Mouse (Mus musculus) lung, adult 10 weeks (tissue): ENCODE results near the gene Olfr1361. TPM values are rescaled to one million over a fixed set of nuclear protein-coding genes. Genes with fewer than 3 reads are reported as not detected.

Experiments used
- polyA plus RNA-seq: library from polyadenylated mRNA; stranded (reverse); fragments of 350-450 nt; fragmentation: Illumina TruSeq; extraction: RNeasy Lipid Tissue Mini Kit (QIAGEN cat#74804); gene quantifications from one replicate; pipeline ENCODE4 v1.2.3, GENCODE M21; 2014; ENCODE audit warnings: low read depth, low replicate concordance; ENCODE audit not compliant: insufficient read depth

The Olfr1361 gene
- polyA plus RNA-seq, result not detected

GRCm38 (mm10) chr13:21663286-21663685 lies at the start of gene Olfr1361:
Gene Olfr1361, minus strand, starts transcription at chr13:21663386.

GRCm38 (mm10) chr13:21697811-21698210 lies 34.6 kb upstream of the Olfr1361 start, which contains the start of gene Olfr1359:
Gene Olfr1359, plus strand, starts transcription at chr13:21698111.

GRCm38 (mm10) chr13:21677305-21677704 lies 14.1 kb upstream of the Olfr1361 start, which contains the start of gene Olfr1360:
Gene Olfr1360, minus strand, starts transcription at chr13:21677405.

GRCm38 (mm10) chr13:21642418-21642817 lies 20.8 kb downstream of the Olfr1361 start, which contains the start of gene Olfr11:
Gene Olfr11, minus strand, starts transcription at chr13:21642518.

GRCm38 (mm10) chr13:21613922-21614321 lies 49.3 kb downstream of the Olfr1361 start, which contains the start of gene Olfr1362:
Gene Olfr1362, minus strand, starts transcription at chr13:21614022.

Other genes starting within 250 kb of the Olfr1361 start
- 1.1 TPM for gene Pgbd1, start 222.3 kb downstream of the Olfr1361 start, polyA plus RNA-seq
- gene Zscan26, start 209.7 kb downstream of the Olfr1361 start, polyA plus RNA-seq, result 19.4 TPM
- gene Nkapl, start 194.9 kb downstream of the Olfr1361 start, polyA plus RNA-seq, result 0.95 TPM
- gene Zkscan4, start 184.5 kb downstream of the Olfr1361 start, polyA plus RNA-seq, result 2.1 TPM
- not detected for gene Gm10065, start 183.9 kb downstream of the Olfr1361 start, polyA plus RNA-seq
- gene AK157302, start 168.2 kb downstream of the Olfr1361 start, polyA plus RNA-seq, result 0.23 TPM
- 1.6 TPM for gene Gm11273, start 162.0 kb downstream of the Olfr1361 start, polyA plus RNA-seq
- 1.7 TPM for gene Zkscan8, start 132.3 kb downstream of the Olfr1361 start, polyA plus RNA-seq
- gene Olfr1366, start 120.6 kb downstream of the Olfr1361 start, polyA plus RNA-seq, result not detected
- not detected for gene Olfr1535, start 103.5 kb downstream of the Olfr1361 start, polyA plus RNA-seq
- gene Olfr1364, start 81.6 kb downstream of the Olfr1361 start, polyA plus RNA-seq, result not detected
- gene Olfr1362, start 49.4 kb downstream of the Olfr1361 start, polyA plus RNA-seq, result not detected
- not detected for gene Olfr11, start 20.9 kb downstream of the Olfr1361 start, polyA plus RNA-seq
- gene Olfr1360, start 14.0 kb upstream of the Olfr1361 start, polyA plus RNA-seq, result not detected
- gene Olfr1359, start 34.7 kb upstream of the Olfr1361 start, polyA plus RNA-seq, result not detected
- not detected for gene Hist1h2bl, start 52.8 kb upstream of the Olfr1361 start, polyA plus RNA-seq
- not detected for gene Hist1h2ai, start 53.0 kb upstream of the Olfr1361 start, polyA plus RNA-seq
- not detected for gene Hist1h3h, start 54.3 kb upstream of the Olfr1361 start, polyA plus RNA-seq
- gene Hist1h2bm, start 58.7 kb upstream of the Olfr1361 start, polyA plus RNA-seq, result not detected
- gene Hist1h4j, start 71.7 kb upstream of the Olfr1361 start, polyA plus RNA-seq, result not detected
- not detected for gene Hist1h4k, start 87.1 kb upstream of the Olfr1361 start, polyA plus RNA-seq
- not detected for gene Hist1h2ak, start 90.4 kb upstream of the Olfr1361 start, polyA plus RNA-seq
- gene Hist1h2bn, start 90.7 kb upstream of the Olfr1361 start, polyA plus RNA-seq, result not detected
- not detected for gene Hist1h1b, start 117.2 kb upstream of the Olfr1361 start, polyA plus RNA-seq
- gene Hist1h3i, start 120.0 kb upstream of the Olfr1361 start, polyA plus RNA-seq, result not detected
- gene Hist1h2an, start 123.8 kb upstream of the Olfr1361 start, polyA plus RNA-seq, result not detected
- gene Hist1h2bp, start 124.1 kb upstream of the Olfr1361 start, polyA plus RNA-seq, result not detected
- gene Hist1h2bq, start 146.8 kb upstream of the Olfr1361 start, polyA plus RNA-seq, result 0.42 TPM
- gene Hist1h2ao, start 147.1 kb upstream of the Olfr1361 start, polyA plus RNA-seq, result not detected
- gene Hist1h4m, start 148.4 kb upstream of the Olfr1361 start, polyA plus RNA-seq, result 1.4 TPM
- 1.0 TPM for gene Hist1h4n, start 168.8 kb upstream of the Olfr1361 start, polyA plus RNA-seq
- gene Hist1h2ap, start 170.1 kb upstream of the Olfr1361 start, polyA plus RNA-seq, result not detected
- gene Hist1h2br, start 170.4 kb upstream of the Olfr1361 start, polyA plus RNA-seq, result not detected